Comparison of ENCODE assay signal across 10 mouse cellular contexts in the genomic region with DNA sequence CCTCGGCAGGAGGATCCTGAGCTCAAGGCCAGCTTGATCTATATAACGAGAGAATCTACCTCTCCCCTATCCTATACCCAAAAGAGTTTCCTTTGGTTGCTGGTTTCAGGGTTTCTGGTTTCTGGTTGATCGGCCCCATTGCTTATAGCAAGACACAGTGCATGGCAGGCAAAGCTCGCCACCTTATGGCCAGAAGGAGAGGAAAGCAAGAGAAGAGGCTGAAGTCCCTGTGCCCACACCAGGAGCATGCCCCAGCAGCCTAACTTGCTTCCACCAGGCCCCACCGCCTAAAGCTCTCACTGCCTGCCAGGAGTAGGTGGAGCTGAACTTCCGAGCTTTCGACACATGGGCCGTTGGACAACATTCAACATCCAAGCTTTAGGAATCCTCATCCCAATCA. TPM values are rescaled to one million over a fixed set of nuclear protein-coding genes. Genes with fewer than 3 reads are reported as not detected.
A peak's percentile ranks its signal among the peaks of the same experiment; 100 is the strongest.
DNase-seq lines count a peak whose midpoint lies in the region; ATAC-seq and TF ChIP-seq lines count a peak whose summit lies in the region.
"Had no signal": no experiment of that assay in that cellular context is flagged by ENCODE, and none has a peak within 500 bp of the region (broad histone marks: within the 10 kb centered on the region; RNA-seq: fewer than 3 reads in every experiment).

No protein-coding gene starts in this region.

- WGBS in forebrain, embryonic 15.5 days, result 43% methylated on average over 8 of the region's 8 CpGs
- WGBS in forebrain, embryonic 10.5 days, result 50% methylated on average over 8 of the region's 8 CpGs
- WGBS in midbrain, embryonic 14.5 days, result 42% methylated on average over 8 of the region's 8 CpGs
- WGBS in midbrain, embryonic 13.5 days, result 39% methylated on average over 8 of the region's 8 CpGs
- 30% methylated on average over 8 of the region's 8 CpGs for WGBS in kidney, postnatal 0 days
- WGBS in neural tube, embryonic 14.5 days, result 48% methylated on average over 8 of the region's 8 CpGs

- TF ChIP-seq CTCF in kidney, postnatal 0 days (IDR thresholded peaks at IDR 0.05; ENCODE audit: low read depth), result peak; percentile 79

- H3K27me3 ChIP-seq in forebrain, embryonic 15.5 days, result no peaks in the 10 kb centered on the region
- no peaks in the 10 kb centered on the region for H3K27me3 ChIP-seq in forebrain, embryonic 10.5 days (ENCODE audit: poor library complexity, severe bottlenecking)
- no peaks in the 10 kb centered on the region for H3K27me3 ChIP-seq in midbrain, embryonic 14.5 days (ENCODE audit: control insufficient read depth, insufficient read depth, low read length)
- no peaks in the 10 kb centered on the region for H3K27me3 ChIP-seq in midbrain, embryonic 13.5 days
- no peaks in the 10 kb centered on the region for H3K27me3 ChIP-seq in kidney, postnatal 0 days (ENCODE audit: insufficient read depth, low read length)
- no peaks in the 10 kb centered on the region for H3K27me3 ChIP-seq in neural tube, embryonic 14.5 days (ENCODE audit: control insufficient read depth, insufficient read depth, low read length)
- H3K27me3 ChIP-seq: heart, embryonic 15.5 days; neural tube, embryonic 12.5 days had no signal

- no peak overlapping the region for H3K4me2 ChIP-seq in forebrain, embryonic 15.5 days (replicated peaks)
- no peak overlapping the region for H3K4me2 ChIP-seq in midbrain, embryonic 14.5 days (ENCODE audit: low read length)
- H3K4me2 ChIP-seq in midbrain, embryonic 13.5 days (replicated peaks), result no peak overlapping the region
- H3K4me2 ChIP-seq in kidney, postnatal 0 days (ENCODE audit: low read length), result no peak overlapping the region
- no peak overlapping the region for H3K4me2 ChIP-seq in neural tube, embryonic 14.5 days (ENCODE audit: low read depth, low read length)
- H3K4me2 ChIP-seq: heart, embryonic 15.5 days; neural tube, embryonic 12.5 days had no signal

- H3K9me3 ChIP-seq in forebrain, embryonic 15.5 days, result no peaks in the 10 kb centered on the region
- no peaks in the 10 kb centered on the region for H3K9me3 ChIP-seq in forebrain, embryonic 10.5 days
- no peaks in the 10 kb centered on the region for H3K9me3 ChIP-seq in midbrain, embryonic 14.5 days (ENCODE audit: control insufficient read depth, low read length)
- H3K9me3 ChIP-seq in midbrain, embryonic 13.5 days, result no peaks in the 10 kb centered on the region
- H3K9me3 ChIP-seq in kidney, postnatal 0 days (replicated peaks; ENCODE audit: low read length), result no peaks in the 10 kb centered on the region
- no peaks in the 10 kb centered on the region for H3K9me3 ChIP-seq in neural tube, embryonic 14.5 days (ENCODE audit: control insufficient read depth, low read length)
- H3K9me3 ChIP-seq: heart, embryonic 15.5 days; neural tube, embryonic 12.5 days had no signal

- H3K4me1 ChIP-seq in forebrain, embryonic 15.5 days, result no peaks in the 10 kb centered on the region
- H3K4me1 ChIP-seq in forebrain, embryonic 10.5 days, result no peaks in the 10 kb centered on the region
- H3K4me1 ChIP-seq in midbrain, embryonic 14.5 days (ENCODE audit: control insufficient read depth, insufficient read depth, low read length), result no peaks in the 10 kb centered on the region
- no peaks in the 10 kb centered on the region for H3K4me1 ChIP-seq in midbrain, embryonic 13.5 days (replicated peaks)
- H3K4me1 ChIP-seq in kidney, postnatal 0 days (replicated peaks; ENCODE audit: insufficient read depth, low read length), result no peaks in the 10 kb centered on the region
- H3K4me1 ChIP-seq in neural tube, embryonic 14.5 days (ENCODE audit: control insufficient read depth, insufficient read depth, low read length), result no peaks in the 10 kb centered on the region
- H3K4me1 ChIP-seq: heart, embryonic 15.5 days; neural tube, embryonic 12.5 days had no signal

- H3K9ac ChIP-seq in forebrain, embryonic 15.5 days (replicated peaks), result no peak overlapping the region
- no peak overlapping the region for H3K9ac ChIP-seq in midbrain, embryonic 14.5 days (replicated peaks; ENCODE audit: low read length)
- H3K9ac ChIP-seq in midbrain, embryonic 13.5 days (replicated peaks), result no peak overlapping the region
- no peak overlapping the region for H3K9ac ChIP-seq in kidney, postnatal 0 days (ENCODE audit: low read depth, low read length)
- no peak overlapping the region for H3K9ac ChIP-seq in neural tube, embryonic 14.5 days (replicated peaks; ENCODE audit: low read depth, low read length)
- H3K9ac ChIP-seq: heart, embryonic 15.5 days; neural tube, embryonic 12.5 days had no signal

- ATAC-seq in forebrain, embryonic 15.5 days (replicated peaks), result 0 out of 2 replicates have a peak, but pooled peaks have one; percentile 46
- ATAC-seq in midbrain, embryonic 14.5 days (ENCODE audit: low FRiP score, low TSS enrichment), result no peak
- ATAC-seq in midbrain, embryonic 13.5 days, result no peak
- ATAC-seq in kidney, postnatal 0 days (replicated peaks; ENCODE audit: low FRiP score, low read depth), result no peak
- ATAC-seq in neural tube, embryonic 14.5 days (ENCODE audit: low read depth), result peak; percentile 38; the same call in 1 of the 2 replicates

- H3K36me3 ChIP-seq in forebrain, embryonic 15.5 days, result no peaks in the 10 kb centered on the region
- no peaks in the 10 kb centered on the region for H3K36me3 ChIP-seq in forebrain, embryonic 10.5 days (replicated peaks)
- no peaks in the 10 kb centered on the region for H3K36me3 ChIP-seq in midbrain, embryonic 14.5 days (ENCODE audit: control insufficient read depth, insufficient read depth, low read length)
- no peaks in the 10 kb centered on the region for H3K36me3 ChIP-seq in midbrain, embryonic 13.5 days
- H3K36me3 ChIP-seq in kidney, postnatal 0 days (ENCODE audit: insufficient read depth, low read length), result no peaks in the 10 kb centered on the region
- no peaks in the 10 kb centered on the region for H3K36me3 ChIP-seq in neural tube, embryonic 14.5 days (ENCODE audit: control insufficient read depth, insufficient read depth, low read length)
- H3K36me3 ChIP-seq: heart, embryonic 15.5 days; neural tube, embryonic 12.5 days had no signal

- no peak overlapping the region for H3K27ac ChIP-seq in forebrain, embryonic 15.5 days (replicated peaks)
- H3K27ac ChIP-seq in forebrain, embryonic 10.5 days, result no peak overlapping the region
- no peak overlapping the region for H3K27ac ChIP-seq in midbrain, embryonic 14.5 days (replicated peaks; ENCODE audit: low read depth, low read length)
- H3K27ac ChIP-seq in midbrain, embryonic 13.5 days, result no peak overlapping the region
- H3K27ac ChIP-seq in kidney, postnatal 0 days, result no peak overlapping the region
- no peak overlapping the region for H3K27ac ChIP-seq in neural tube, embryonic 14.5 days (ENCODE audit: low read depth, low read length)
- H3K27ac ChIP-seq: heart, embryonic 15.5 days; neural tube, embryonic 12.5 days had no signal

- no peak for DNase-seq in forebrain, embryonic 10.5 days (ENCODE audit: extremely low spot score, low spot score)
- DNase-seq in midbrain, embryonic 14.5 days, result peak; percentile 68
- peak; percentile 32 for DNase-seq in cerebellum, adult 8-10 months
- DNase-seq in kidney, postnatal 0 days (ENCODE audit: low spot score), result peak; percentile 58
- no peak for DNase-seq in T-cell, adult 2 months (ENCODE audit: low spot score)

- no peak overlapping the region for H3K4me3 ChIP-seq in forebrain, embryonic 15.5 days
- no peak overlapping the region for H3K4me3 ChIP-seq in forebrain, embryonic 10.5 days
- no peak overlapping the region for H3K4me3 ChIP-seq in midbrain, embryonic 14.5 days (replicated peaks; ENCODE audit: low read depth, low read length)
- H3K4me3 ChIP-seq in midbrain, embryonic 13.5 days (replicated peaks), result no peak overlapping the region
- H3K4me3 ChIP-seq in kidney, postnatal 0 days (replicated peaks; ENCODE audit: low read depth, low read length), result no peak overlapping the region
- no peak overlapping the region for H3K4me3 ChIP-seq in neural tube, embryonic 14.5 days (ENCODE audit: low read depth, low read length)
- H3K4me3 ChIP-seq: heart, embryonic 15.5 days; neural tube, embryonic 12.5 days had no signal

RNA-seq across cellular contexts. Expression of gene Esr2, which starts 10.8 kb away (rescaled TPM):
- 0.22 TPM in 2 replicates for polyA plus RNA-seq in forebrain, embryonic 15.5 days (2015; fragmentation: Nextera tagmentation; extraction: Ambion mirVana)
- 0.10 and 0.47 TPM in 2 replicates for polyA plus RNA-seq in forebrain, embryonic 10.5 days (2016; fragmentation: Nextera tagmentation; extraction: Ambion mirVana)
- 0.26 and 0.34 TPM in 2 replicates for polyA plus RNA-seq in midbrain, embryonic 14.5 days (2014; fragmentation: Nextera tagmentation; extraction: Ambion mirVana)
- polyA plus RNA-seq in midbrain, embryonic 13.5 days (2015; fragmentation: Nextera tagmentation; extraction: Ambion mirVana), result 0.12 and 0.14 TPM in 2 replicates
- 0.68 and 0.75 TPM in 2 replicates for polyA plus RNA-seq in kidney, postnatal 0 days (2015; fragmentation: Nextera tagmentation; extraction: Ambion mirVana)
- 0.08 and 0.19 TPM in 2 replicates for polyA plus RNA-seq in neural tube, embryonic 14.5 days (2014; fragmentation: Nextera tagmentation; extraction: Ambion mirVana)

RNA-seq across cellular contexts. Expression of gene Tex21, which starts 58.7 kb away (rescaled TPM):
- not detected in 2 replicates for polyA plus RNA-seq in forebrain, embryonic 15.5 days (2015; fragmentation: Nextera tagmentation; extraction: Ambion mirVana)
- polyA plus RNA-seq in forebrain, embryonic 10.5 days (2016; fragmentation: Nextera tagmentation; extraction: Ambion mirVana), result not detected in 2 replicates
- polyA plus RNA-seq in midbrain, embryonic 14.5 days (2014; fragmentation: Nextera tagmentation; extraction: Ambion mirVana), result not detected in 2 replicates
- not detected in 2 replicates for polyA plus RNA-seq in midbrain, embryonic 13.5 days (2015; fragmentation: Nextera tagmentation; extraction: Ambion mirVana)
- 0.08 and 0.19 TPM in 2 replicates for polyA plus RNA-seq in kidney, postnatal 0 days (2015; fragmentation: Nextera tagmentation; extraction: Ambion mirVana)
- polyA plus RNA-seq in neural tube, embryonic 14.5 days (2014; fragmentation: Nextera tagmentation; extraction: Ambion mirVana), result 0.20 TPM in 1 of 2 replicates, not detected in the other
- polyA plus RNA-seq: heart, embryonic 15.5 days; neural tube, embryonic 12.5 days had no signal

Comparison
In these comparisons a context has a peak if more than half of its experiments do, and no peak if none do; other contexts are left out.
1. ATAC-seq: peak in forebrain, embryonic 15.5 days (single experiment) and neural tube, embryonic 14.5 days (single experiment); none in midbrain, embryonic 14.5 days (single experiment), midbrain, embryonic 13.5 days (single experiment) and kidney, postnatal 0 days (single experiment).
2. DNase-seq: peak in midbrain, embryonic 14.5 days (single experiment), cerebellum, adult 8-10 months (single experiment) and kidney, postnatal 0 days (single experiment); none in forebrain, embryonic 10.5 days (single experiment) and T-cell, adult 2 months (single experiment).